Mouse (Mus musculus) olfactory bulb, adult 2 months (tissue): Measurements from ENCODE around the gene Fam69b.

Source experiments
- CTCF ChIP-seq: fragments of 200-500 bp; IDR thresholded peaks from 2 replicates; pipeline ENCODE4 v1.5.1; 2012; ENCODE audit warnings: low read depth, mild to moderate bottlenecking, low read length, moderate library complexity; ENCODE audit not compliant: insufficient read depth
- POLR2A ChIP-seq: fragments of 200-500 bp; IDR thresholded peaks from 2 replicates; pipeline ENCODE4 v1.6.1; 2012; ENCODE audit warnings: mild to moderate bottlenecking, low read depth, low read length, moderate library complexity; ENCODE audit not compliant: insufficient read depth

DNA sequence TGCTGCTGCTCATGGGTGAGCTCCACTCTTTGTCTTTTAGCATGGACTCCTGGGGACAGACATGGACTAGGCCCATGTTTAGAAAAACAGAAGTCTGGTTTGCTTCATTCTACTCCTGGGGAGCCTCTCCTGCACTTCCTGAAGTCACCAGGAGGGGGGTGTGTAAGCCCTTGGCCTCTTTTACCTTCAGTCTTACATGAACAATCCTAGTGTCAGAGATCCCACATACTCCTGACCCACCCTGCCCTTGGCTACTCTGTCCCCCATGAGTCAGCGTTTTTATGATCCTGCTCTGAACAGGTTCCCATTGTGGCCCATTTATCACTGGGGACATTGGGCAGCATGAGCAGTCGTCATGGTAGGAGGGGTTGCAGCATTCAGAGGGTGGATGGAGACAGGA is 15.7 kb downstream of the Fam69b start:
- TF ChIP-seq CTCF, result no peak
- no peak for TF ChIP-seq POLR2A
